Mouse (Mus musculus): Measurements from ENCODE around the gene Prr19. TPM values are rescaled to one million over a fixed set of nuclear protein-coding genes. Genes with fewer than 3 reads are reported as not detected.

Gene Prr19
- polyA plus RNA-seq, 1 experiment from 2014 or later = 0.12 TPM

DNA sequence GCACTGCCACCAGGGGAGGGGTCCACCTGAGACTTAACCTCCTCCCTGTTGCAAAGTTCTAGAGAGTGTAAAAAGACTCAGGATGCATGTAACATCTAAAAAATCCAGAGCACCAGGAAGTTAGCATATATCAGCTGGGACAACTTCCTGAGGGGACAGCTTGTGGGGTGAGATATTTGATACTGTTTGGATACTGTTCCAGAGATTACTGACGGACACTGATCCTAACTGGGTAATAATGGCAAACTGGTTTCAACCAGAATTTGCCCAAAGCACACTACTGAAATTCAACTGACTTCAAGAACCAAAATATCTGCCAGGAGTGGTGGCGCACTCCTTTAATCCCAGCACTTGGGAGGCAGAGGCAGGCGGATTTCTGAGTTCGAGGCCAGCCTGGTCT lies 6.7 kb upstream of the Prr19 start:
- Histone ChIP-seq H3K27me3 (replicated peaks; ENCODE audit: control insufficient read depth, insufficient read depth, low read length) (no peaks in the 10 kb centered on the region), H3K27ac (ENCODE audit: low read depth, low read length) (no peak overlapping the region), H3K9ac (ENCODE audit: low read depth, low read length) (no peak overlapping the region), H3K9me3 (ENCODE audit: control insufficient read depth) (no peaks in the 10 kb centered on the region), H3K4me3 (ENCODE audit: low read depth, low read length) (no peak overlapping the region), H3K36me3 (ENCODE audit: control insufficient read depth, insufficient read depth) (peaks cover 54% of the 10 kb centered on the region), H3K4me2 (replicated peaks; ENCODE audit: low read depth) (no peak overlapping the region), H3K4me1 (replicated peaks; ENCODE audit: control insufficient read depth, insufficient read depth, low read length) (no peaks in the 10 kb centered on the region)
- TF ChIP-seq CTCF (IDR thresholded peaks at IDR 0.05; ENCODE audit: low read depth) = no peak
- WGBS = 91% methylated on average over 4 of the region's 4 CpGs
- no peak for ATAC-seq

DNA sequence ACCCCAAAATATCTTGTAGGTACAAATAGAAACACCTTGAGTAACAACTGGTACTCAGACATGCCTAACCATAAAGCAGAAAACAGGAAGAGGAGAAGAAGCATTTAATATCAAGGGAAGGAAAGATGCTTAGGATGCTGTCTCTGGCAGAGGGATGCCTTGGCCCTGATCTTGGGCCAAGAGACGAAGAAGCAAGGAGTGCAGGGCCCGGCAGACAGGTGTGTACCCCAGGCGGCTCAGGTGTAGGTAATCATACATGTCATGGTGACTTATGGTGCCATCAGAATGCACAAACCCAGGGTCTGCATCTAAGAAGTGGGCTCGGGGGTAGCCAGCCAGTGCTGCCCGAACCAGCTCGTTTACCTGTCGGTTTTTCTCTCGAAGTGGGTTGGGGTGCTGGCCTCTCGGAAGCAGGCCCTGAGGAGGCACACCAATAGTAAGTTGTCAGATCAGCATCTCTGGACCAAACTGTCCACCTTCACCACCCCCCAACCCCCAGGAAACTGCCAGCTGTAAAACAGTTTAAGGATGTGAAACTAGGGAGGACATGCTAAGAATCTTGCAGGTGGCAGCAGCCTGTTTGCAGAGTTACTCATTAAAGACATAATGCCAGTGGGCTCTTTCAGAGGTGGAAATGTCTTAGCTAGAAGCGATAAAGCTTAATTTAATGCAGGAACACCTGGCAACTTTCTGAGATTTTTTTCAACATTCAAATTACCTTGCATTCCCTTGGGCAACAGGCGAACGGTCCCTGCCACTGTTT lies 6.1 kb upstream of the Prr19 start:
- H3K27ac ChIP-seq (ENCODE audit: low read depth, low read length) = no peak overlapping the region
- H3K4me2 ChIP-seq (replicated peaks; ENCODE audit: low read depth) = no peak overlapping the region
- no peak overlapping the region for H3K4me3 ChIP-seq (ENCODE audit: low read depth, low read length)
- H3K4me1 ChIP-seq (replicated peaks; ENCODE audit: control insufficient read depth, insufficient read depth, low read length) = no peaks in the 10 kb centered on the region
- no peak for TF ChIP-seq CTCF (IDR thresholded peaks at IDR 0.05; ENCODE audit: low read depth)
- H3K27me3 ChIP-seq (replicated peaks; ENCODE audit: control insufficient read depth, insufficient read depth, low read length) = no peaks in the 10 kb centered on the region
- peaks cover 48% of the 10 kb centered on the region for H3K36me3 ChIP-seq (ENCODE audit: control insufficient read depth, insufficient read depth)
- H3K9ac ChIP-seq (ENCODE audit: low read depth, low read length) = no peak overlapping the region
- WGBS = 88% methylated on average over 12 of the region's 12 CpGs
- no peak for ATAC-seq
- no peaks in the 10 kb centered on the region for H3K9me3 ChIP-seq (ENCODE audit: control insufficient read depth)

GRCm38 (mm10) chr7:25296945-25297453 lies 4.2 kb upstream of the Prr19 start:
- under 1% methylated on average over 21 of the region's 21 CpGs for WGBS
- H3K4me3 ChIP-seq (ENCODE audit: low read depth, low read length) = peak overlapping the region; percentile 80

GRCm38 (mm10) chr7:25297454-25298325 lies 3.5 kb upstream of the Prr19 start, which contains the start of gene Pafah1b3:
Pafah1b3 (minus strand) TSS chr7:25297986.
- Histone ChIP-seq H3K9ac (ENCODE audit: low read depth, low read length) (peak within 1 kb of the TSS; percentile 68), H3K27ac (ENCODE audit: low read depth, low read length) (peak within 1 kb of the TSS; percentile 96), H3K9me3 (ENCODE audit: control insufficient read depth) (no peaks in the 10 kb centered on the region), H3K36me3 (ENCODE audit: control insufficient read depth, insufficient read depth) (peaks cover 23% of the 10 kb centered on the region), H3K4me3 (ENCODE audit: low read depth, low read length) (peak within 1 kb of the TSS; percentile 80), H3K4me2 (replicated peaks; ENCODE audit: low read depth) (peak within 1 kb of the TSS; percentile 98), H3K4me1 (replicated peaks; ENCODE audit: control insufficient read depth, insufficient read depth, low read length) (no peaks in the 10 kb centered on the region), H3K27me3 (replicated peaks; ENCODE audit: control insufficient read depth, insufficient read depth, low read length) (no peaks in the 10 kb centered on the region)
- TF ChIP-seq CTCF (IDR thresholded peaks at IDR 0.05; ENCODE audit: low read depth) = peak; percentile 63
- WGBS = under 1% methylated on average over 52 of the region's 52 CpGs
- peak; percentile 93 for ATAC-seq

More at GRCm38 (mm10) chr7:25296945-25297453, 4.2 kb upstream of the Prr19 start:
- Histone ChIP-seq H3K4me1 (replicated peaks; ENCODE audit: control insufficient read depth, insufficient read depth, low read length) (no peaks in the 10 kb centered on the region), H3K27ac (ENCODE audit: low read depth, low read length) (peak overlapping the region; percentile 96), H3K9me3 (ENCODE audit: control insufficient read depth) (no peaks in the 10 kb centered on the region), H3K4me2 (replicated peaks; ENCODE audit: low read depth) (peak overlapping the region; percentile 98), H3K9ac (ENCODE audit: low read depth, low read length) (peak overlapping the region; percentile 68), H3K36me3 (ENCODE audit: control insufficient read depth, insufficient read depth) (peaks cover 30% of the 10 kb centered on the region), H3K27me3 (replicated peaks; ENCODE audit: control insufficient read depth, insufficient read depth, low read length) (no peaks in the 10 kb centered on the region)
- peak; percentile 30; the same call in 1 of the 2 replicates for ATAC-seq
- no peak for TF ChIP-seq CTCF (IDR thresholded peaks at IDR 0.05; ENCODE audit: low read depth)

GRCm38 (mm10) chr7:25303003-25303684 lies 1.9 kb downstream of the Prr19 start:
- Histone ChIP-seq H3K4me1 (replicated peaks; ENCODE audit: control insufficient read depth, insufficient read depth, low read length) (0 out of 2 replicates have a peak, but pooled peaks cover 2% of the 10 kb centered on the region), H3K4me2 (replicated peaks; ENCODE audit: low read depth) (no peak overlapping the region), H3K9me3 (ENCODE audit: control insufficient read depth) (no peaks in the 10 kb centered on the region), H3K9ac (ENCODE audit: low read depth, low read length) (no peak overlapping the region), H3K4me3 (ENCODE audit: low read depth, low read length) (no peak overlapping the region), H3K27me3 (replicated peaks; ENCODE audit: control insufficient read depth, insufficient read depth, low read length) (peaks cover 23% of the 10 kb centered on the region), H3K27ac (ENCODE audit: low read depth, low read length) (no peak overlapping the region), H3K36me3 (ENCODE audit: control insufficient read depth, insufficient read depth) (no peaks in the 10 kb centered on the region)
- no peak for TF ChIP-seq CTCF (IDR thresholded peaks at IDR 0.05; ENCODE audit: low read depth)
- 58% methylated on average over 9 of the region's 9 CpGs for WGBS
- no peak for ATAC-seq
